Mouse (Mus musculus): ENCODE data around the gene Zdhhc13. TPM values are rescaled to one million over a fixed set of nuclear protein-coding genes. Genes with fewer than 3 reads are reported as not detected.

Zdhhc13 gene
- total and polyA plus RNA-seq, 2 experiments from 2014 or later, result 28.3 to 58.9 TPM

GRCm38 (mm10) chr7:48772060-48772734, 16.6 kb upstream of the Zdhhc13 start:
- no peak overlapping the region for H3K4me2 ChIP-seq (ENCODE audit: low read depth)
- H3K4me1 ChIP-seq (ENCODE audit: insufficient read depth), result no peaks in the 10 kb centered on the region
- H3K36me3 ChIP-seq (ENCODE audit: insufficient read depth), result no peaks in the 10 kb centered on the region
- TF ChIP-seq CTCF (IDR thresholded peaks at IDR 0.05; ENCODE audit: low read depth), result no peak
- H3K27ac ChIP-seq (ENCODE audit: low read depth, low read length), result no peak overlapping the region
- WGBS, result 85% methylated on average over 2 of the region's 2 CpGs
- H3K27me3 ChIP-seq (ENCODE audit: insufficient read depth, low read length), result no peaks in the 10 kb centered on the region
- DNase-seq (no peak), ATAC-seq (no peak)
- H3K9ac ChIP-seq, result no peak overlapping the region
- no peaks in the 10 kb centered on the region for H3K9me3 ChIP-seq (ENCODE audit: low read length)
- no peak overlapping the region for H3K4me3 ChIP-seq (ENCODE audit: low read depth, low read length)

- no peak overlapping the region for H3K4me2 ChIP-seq (ENCODE audit: low read depth)
- H3K27ac ChIP-seq (ENCODE audit: low read depth, low read length), result no peak overlapping the region
- TF ChIP-seq CTCF (IDR thresholded peaks at IDR 0.05; ENCODE audit: low read depth), result no peak
- no peak overlapping the region for H3K9ac ChIP-seq
- H3K4me1 ChIP-seq (ENCODE audit: insufficient read depth), result peaks cover 9% of the 10 kb centered on the region; the same call in 1 of the 2 replicates
- H3K9me3 ChIP-seq (ENCODE audit: low read length), result no peaks in the 10 kb centered on the region
- no peaks in the 10 kb centered on the region for H3K36me3 ChIP-seq (ENCODE audit: insufficient read depth)
- DNase-seq (no peak), ATAC-seq (no peak)
- no peaks in the 10 kb centered on the region for H3K27me3 ChIP-seq (ENCODE audit: insufficient read depth, low read length)
- H3K4me3 ChIP-seq (ENCODE audit: low read depth, low read length), result no peak overlapping the region
- 87% methylated on average over 5 of the region's 5 CpGs for WGBS
These were observed 15.5 kb upstream of the Zdhhc13 start for GRCm38 (mm10) chr7:48773333-48773732.

DNA sequence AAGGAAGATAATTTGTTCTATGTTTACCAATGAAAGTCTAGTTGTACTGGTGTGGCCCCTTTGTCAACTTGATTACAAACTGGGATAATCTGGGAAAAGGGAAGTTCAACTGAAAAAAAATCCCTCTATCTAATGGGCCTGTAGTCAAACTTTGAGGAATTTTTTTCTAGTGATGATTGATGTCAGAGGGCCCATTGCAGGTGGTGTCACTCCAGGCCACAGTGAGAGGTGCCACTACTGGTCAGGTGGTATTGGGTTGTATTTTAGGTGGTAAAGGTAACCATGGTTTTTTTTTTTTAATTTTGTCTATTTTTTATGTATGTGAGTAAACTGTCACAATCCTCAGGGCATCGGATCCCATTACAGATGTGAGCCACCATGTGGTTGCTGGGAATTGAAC, 14.2 kb upstream of the Zdhhc13 start:
- Histone ChIP-seq H3K27ac (ENCODE audit: low read depth, low read length) (no peak overlapping the region), H3K9me3 (ENCODE audit: low read length) (no peaks in the 10 kb centered on the region), H3K36me3 (ENCODE audit: insufficient read depth) (no peaks in the 10 kb centered on the region), H3K27me3 (ENCODE audit: insufficient read depth, low read length) (no peaks in the 10 kb centered on the region), H3K4me1 (ENCODE audit: insufficient read depth) (peaks cover 12% of the 10 kb centered on the region; the same call in 1 of the 2 replicates), H3K4me3 (ENCODE audit: low read depth, low read length) (no peak overlapping the region), H3K4me2 (ENCODE audit: low read depth) (no peak overlapping the region), H3K9ac (no peak overlapping the region)
- TF ChIP-seq CTCF (IDR thresholded peaks at IDR 0.05; ENCODE audit: low read depth), result no peak
- DNase-seq (no peak), ATAC-seq (no peak)
- 97% methylated on average over 1 of the region's 1 CpGs for WGBS

GRCm38 (mm10) chr7:48775436-48775835, 13.4 kb upstream of the Zdhhc13 start:
- no peak for TF ChIP-seq CTCF (IDR thresholded peaks at IDR 0.05; ENCODE audit: low read depth)
- WGBS, result 94% methylated on average over 1 of the region's 1 CpGs

DNA sequence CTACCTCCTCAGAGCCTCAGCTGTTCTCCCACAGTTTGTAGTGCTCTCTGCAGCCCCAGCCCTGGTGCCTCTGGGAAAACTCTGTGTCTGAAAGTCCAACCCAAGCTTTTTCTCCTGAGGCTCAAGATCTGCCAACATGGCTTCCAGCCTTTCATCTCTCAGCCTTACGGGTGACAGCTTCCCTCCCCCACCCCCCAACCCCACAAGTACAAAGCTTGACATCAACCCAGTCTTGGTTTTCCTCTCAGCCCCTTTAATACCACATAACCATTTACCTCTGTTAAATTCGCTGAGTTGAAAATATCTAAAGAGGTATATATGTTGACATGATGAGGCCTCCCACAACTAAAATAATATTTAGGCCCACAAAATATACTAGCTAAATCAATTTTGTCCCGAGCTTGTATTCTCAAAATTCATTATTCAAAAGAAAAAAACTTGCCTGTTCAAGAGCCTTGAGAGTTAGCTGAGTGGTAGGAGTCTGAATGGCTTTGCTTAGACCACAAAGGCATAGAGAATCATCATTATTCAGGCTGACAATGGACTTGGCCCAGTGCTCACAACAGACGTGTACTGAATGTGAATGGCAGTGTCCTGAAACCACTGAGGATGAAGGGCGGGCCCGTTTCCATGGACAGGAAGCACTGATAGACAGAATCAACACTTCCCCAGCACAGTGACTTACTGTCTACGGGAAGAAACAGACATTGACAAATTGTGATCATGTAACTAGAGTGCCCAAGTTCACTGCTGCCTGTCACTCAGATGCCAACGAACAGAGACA, 10.9 kb upstream of the Zdhhc13 start:
- Histone ChIP-seq H3K4me1 (ENCODE audit: insufficient read depth) (peaks cover 12% of the 10 kb centered on the region; the same call in 1 of the 2 replicates), H3K27ac (ENCODE audit: low read depth, low read length) (peak overlapping the region; percentile 46; the same call in 1 of the 2 replicates), H3K9ac (no peak overlapping the region), H3K9me3 (ENCODE audit: low read length) (no peaks in the 10 kb centered on the region), H3K36me3 (ENCODE audit: insufficient read depth) (no peaks in the 10 kb centered on the region), H3K4me3 (ENCODE audit: low read depth, low read length) (no peak overlapping the region), H3K27me3 (ENCODE audit: insufficient read depth, low read length) (no peaks in the 10 kb centered on the region), H3K4me2 (ENCODE audit: low read depth) (no peak overlapping the region)
- DNase-seq, result peak; percentile 77
- TF ChIP-seq CTCF (IDR thresholded peaks at IDR 0.05; ENCODE audit: low read depth), result no peak
- 30% methylated on average over 8 of the region's 8 CpGs for WGBS
- ATAC-seq, result peak; percentile 84

More at GRCm38 (mm10) chr7:48775436-48775835, 13.4 kb upstream of the Zdhhc13 start:
- Histone ChIP-seq H3K9me3 (ENCODE audit: low read length) (no peaks in the 10 kb centered on the region), H3K36me3 (ENCODE audit: insufficient read depth) (no peaks in the 10 kb centered on the region), H3K27me3 (ENCODE audit: insufficient read depth, low read length) (no peaks in the 10 kb centered on the region), H3K4me3 (ENCODE audit: low read depth, low read length) (no peak overlapping the region), H3K4me2 (ENCODE audit: low read depth) (no peak overlapping the region), H3K4me1 (ENCODE audit: insufficient read depth) (peaks cover 12% of the 10 kb centered on the region; the same call in 1 of the 2 replicates), H3K9ac (no peak overlapping the region), H3K27ac (ENCODE audit: low read depth, low read length) (no peak overlapping the region)
- DNase-seq (no peak), ATAC-seq (no peak)

DNA sequence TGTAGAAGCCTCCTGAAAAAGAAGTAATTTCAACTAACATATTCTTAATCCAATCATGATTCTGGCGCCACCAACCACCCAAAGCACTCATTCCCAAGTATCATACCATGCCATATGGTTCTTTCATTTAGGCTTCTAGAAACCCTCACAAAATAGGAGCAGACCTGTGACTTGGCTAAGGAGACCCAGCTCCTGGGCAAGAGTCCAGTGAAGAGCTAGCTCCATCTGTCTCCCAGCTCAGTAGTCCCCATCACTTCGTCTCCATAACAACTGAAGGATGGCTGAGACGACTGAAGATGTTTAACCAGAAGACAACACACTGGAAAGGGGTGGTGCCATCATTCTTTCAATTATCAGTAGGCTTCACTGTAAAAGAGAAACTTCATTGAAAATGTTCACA, 9.7 kb upstream of the Zdhhc13 start:
- Histone ChIP-seq H3K27me3 (ENCODE audit: insufficient read depth, low read length) (no peaks in the 10 kb centered on the region), H3K4me3 (ENCODE audit: low read depth, low read length) (no peak overlapping the region), H3K36me3 (ENCODE audit: insufficient read depth) (no peaks in the 10 kb centered on the region), H3K27ac (ENCODE audit: low read depth, low read length) (0 out of 2 replicates have a peak overlapping the region, but pooled peaks have one; percentile 35), H3K9me3 (ENCODE audit: low read length) (no peaks in the 10 kb centered on the region), H3K9ac (no peak overlapping the region), H3K4me1 (ENCODE audit: insufficient read depth) (peaks cover 12% of the 10 kb centered on the region; the same call in 1 of the 2 replicates), H3K4me2 (ENCODE audit: low read depth) (no peak overlapping the region)
- DNase-seq, result peak; percentile 86
- WGBS, result 53% methylated on average over 3 of the region's 3 CpGs
- no peak for TF ChIP-seq CTCF (IDR thresholded peaks at IDR 0.05; ENCODE audit: low read depth)
- peak; percentile 77 for ATAC-seq

DNA sequence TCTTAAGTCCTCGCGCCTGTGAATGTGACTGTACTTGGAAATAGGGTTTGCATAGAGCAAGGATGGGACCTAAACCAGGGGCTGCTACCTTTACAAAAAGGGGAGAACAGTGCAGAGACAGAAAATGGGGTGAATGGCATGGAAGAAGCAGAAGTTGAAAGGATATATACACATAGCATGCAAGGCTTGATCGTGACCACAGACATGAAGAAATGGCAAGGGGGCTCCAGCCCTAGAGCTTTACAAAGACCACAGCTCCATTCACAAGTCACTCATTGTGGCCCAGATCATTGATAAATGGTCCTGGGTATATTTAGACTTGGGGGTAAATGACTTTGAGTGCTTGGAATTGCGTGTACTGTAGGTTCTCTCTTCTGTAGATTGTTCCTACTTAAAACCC, 6.4 kb upstream of the Zdhhc13 start:
- Histone ChIP-seq H3K9me3 (ENCODE audit: low read length) (no peaks in the 10 kb centered on the region), H3K36me3 (ENCODE audit: insufficient read depth) (no peaks in the 10 kb centered on the region), H3K4me1 (ENCODE audit: insufficient read depth) (peaks cover 12% of the 10 kb centered on the region; the same call in 1 of the 2 replicates), H3K9ac (no peak overlapping the region), H3K4me3 (ENCODE audit: low read depth, low read length) (no peak overlapping the region), H3K27ac (ENCODE audit: low read depth, low read length) (no peak overlapping the region), H3K4me2 (ENCODE audit: low read depth) (no peak overlapping the region), H3K27me3 (ENCODE audit: insufficient read depth, low read length) (no peaks in the 10 kb centered on the region)
- no peak for TF ChIP-seq CTCF (IDR thresholded peaks at IDR 0.05; ENCODE audit: low read depth)
- WGBS, result 93% methylated on average over 4 of the region's 4 CpGs
- ATAC-seq (no peak), DNase-seq (no peak)

Data from forebrain, postnatal 0 days (tissue).